In genomic region chr4:117133366-117133796, GRCm38 (mm10) we compare ENCODE assay signal across 8 mouse cellular contexts. TPM values are rescaled to one million over a fixed set of nuclear protein-coding genes. Genes with fewer than 3 reads are reported as not detected.
DNase-seq lines count a peak whose midpoint lies in the region; ATAC-seq and TF ChIP-seq lines count a peak whose summit lies in the region.

No protein-coding gene starts in this region.

- H3K9me3 ChIP-seq in embryonic facial prominence, embryonic 15.5 days (replicated peaks) = no peaks in the 10 kb centered on the region
- no peaks in the 10 kb centered on the region for H3K9me3 ChIP-seq in limb, embryonic 13.5 days

- H3K9ac ChIP-seq in embryonic facial prominence, embryonic 15.5 days = peak overlapping the region; percentile 70
- H3K9ac ChIP-seq in limb, embryonic 13.5 days = peak overlapping the region; percentile 81

- TF ChIP-seq CTCF in small intestine, adult 2 months (IDR thresholded peaks at IDR 0.05; ENCODE audit: extremely low read depth, insufficient read length, insufficient replicate concordance, low read depth, low read length) = no peak

- peak; percentile 34 for DNase-seq in gastrocnemius, postnatal 14 days
- no peak for DNase-seq in gastrocnemius, postnatal 25 days
- DNase-seq in 3134 (ENCODE audit: extremely low read depth, insufficient read length, low spot score) = peak; percentile 59
- DNase-seq in cerebellum, adult 11 months = no peak
- DNase-seq in spleen, postnatal 4 days (ENCODE audit: low spot score in 2 of 2) = no peak

- ATAC-seq in embryonic facial prominence, embryonic 15.5 days (ENCODE audit: insufficient number of reproducible peaks, low FRiP score, low TSS enrichment, low read depth) = no peak
- no peak for ATAC-seq in limb, embryonic 13.5 days (ENCODE audit: low FRiP score, low read depth)

- intact Hi-C loops in gastrocnemius, postnatal 14 days (cut with DNase I; ENCODE audit: low total_unique reads) = no loop called here

- H3K4me3 ChIP-seq in embryonic facial prominence, embryonic 15.5 days (replicated peaks) = peak overlapping the region; percentile 79
- H3K4me3 ChIP-seq in limb, embryonic 13.5 days = peak overlapping the region; percentile 82
- H3K4me3 ChIP-seq in small intestine, adult 2 months (ENCODE audit: low read depth, low read length) = peak overlapping the region; percentile 85

- H3K36me3 ChIP-seq in embryonic facial prominence, embryonic 15.5 days = peaks cover 15% of the 10 kb centered on the region; the same call in 1 of the 2 replicates
- H3K36me3 ChIP-seq in limb, embryonic 13.5 days = peaks cover 12% of the 10 kb centered on the region
- H3K36me3 ChIP-seq in small intestine, adult 2 months (ENCODE audit: control insufficient read depth, insufficient read depth, low read length) = peaks cover 15% of the 10 kb centered on the region

- TF ChIP-seq POLR2A in small intestine, adult 2 months (IDR thresholded peaks at IDR 0.05; ENCODE audit: low read depth, low read length) = no peak; the same call in 1 of the 2 replicates

- H3K4me1 ChIP-seq in embryonic facial prominence, embryonic 15.5 days = peaks cover 23% of the 10 kb centered on the region
- H3K4me1 ChIP-seq in limb, embryonic 13.5 days = peaks cover 21% of the 10 kb centered on the region
- peaks cover 18% of the 10 kb centered on the region for H3K4me1 ChIP-seq in small intestine, adult 2 months (ENCODE audit: control insufficient read depth, insufficient read depth, insufficient read length, low read length)

- H3K27me3 ChIP-seq in embryonic facial prominence, embryonic 15.5 days = peaks cover 15% of the 10 kb centered on the region
- peaks cover 22% of the 10 kb centered on the region for H3K27me3 ChIP-seq in limb, embryonic 13.5 days
- H3K27me3 ChIP-seq in small intestine, adult 2 months (ENCODE audit: control insufficient read depth, insufficient read depth, low read length) = no peaks in the 10 kb centered on the region

- 0 out of 2 replicates have a peak overlapping the region, but pooled peaks have one; percentile 53 for H3K27ac ChIP-seq in embryonic facial prominence, embryonic 15.5 days (replicated peaks)
- no peak overlapping the region for H3K27ac ChIP-seq in limb, embryonic 13.5 days
- H3K27ac ChIP-seq in small intestine, adult 2 months (ENCODE audit: insufficient read depth, low read depth, low read length) = 0 out of 2 replicates have a peak overlapping the region, but pooled peaks have one; percentile 4

- peak overlapping the region; percentile 96 for H3K4me2 ChIP-seq in embryonic facial prominence, embryonic 15.5 days (replicated peaks)
- peak overlapping the region; percentile 95 for H3K4me2 ChIP-seq in limb, embryonic 13.5 days (replicated peaks)

- under 1% methylated on average over 42 of the region's 42 CpGs for WGBS in embryonic facial prominence, embryonic 15.5 days
- WGBS in limb, embryonic 13.5 days = under 1% methylated on average over 37 of the region's 42 CpGs
- 1% methylated on average over 42 of the region's 42 CpGs for WGBS in small intestine, adult 2 months

RNA-seq across cellular contexts. Expression of gene Plk3, which starts 0.4 kb away (rescaled TPM):
- total RNA-seq in gastrocnemius, postnatal 14 days (2021) = under 1 TPM; 0.91 to 0.96 TPM
- under 1 TPM; 0.51 to 0.62 TPM for total RNA-seq in gastrocnemius, postnatal 25 days (2021)
- polyA plus RNA-seq in embryonic facial prominence, embryonic 15.5 days (2015; fragmentation: Nextera tagmentation; extraction: Ambion mirVana) = 7.7 and 8.1 TPM in 2 replicates
- 3.1 and 3.5 TPM in 2 replicates for polyA plus RNA-seq in limb, embryonic 13.5 days (2015; fragmentation: Nextera tagmentation; extraction: Ambion mirVana)
- 23.5 and 23.9 TPM in 2 replicates for polyA plus RNA-seq in small intestine, adult 2 months (2012; rRNA removed)

RNA-seq across cellular contexts. Expression of gene Tctex1d4, which starts 6.8 kb away (rescaled TPM):
- not detected for total RNA-seq in gastrocnemius, postnatal 14 days (2021)
- total RNA-seq in gastrocnemius, postnatal 25 days (2021) = not detected
- 3.0 and 6.1 TPM in 2 replicates for polyA plus RNA-seq in embryonic facial prominence, embryonic 15.5 days (2015; fragmentation: Nextera tagmentation; extraction: Ambion mirVana)
- polyA plus RNA-seq in limb, embryonic 13.5 days (2015; fragmentation: Nextera tagmentation; extraction: Ambion mirVana) = not detected in 2 replicates
- 0.33 and 0.62 TPM in 2 replicates for polyA plus RNA-seq in small intestine, adult 2 months (2012; rRNA removed)

RNA-seq across cellular contexts. Expression of gene Btbd19, which starts 7.9 kb away (rescaled TPM):
- total RNA-seq in gastrocnemius, postnatal 14 days (2021) = 1 to 10 TPM; 3.3 to 3.6 TPM
- total RNA-seq in gastrocnemius, postnatal 25 days (2021) = 1 to 10 TPM; 2.0 to 3.0 TPM
- 13.2 and 13.5 TPM in 2 replicates for polyA plus RNA-seq in embryonic facial prominence, embryonic 15.5 days (2015; fragmentation: Nextera tagmentation; extraction: Ambion mirVana)
- polyA plus RNA-seq in limb, embryonic 13.5 days (2015; fragmentation: Nextera tagmentation; extraction: Ambion mirVana) = 5.1 and 5.2 TPM in 2 replicates
- polyA plus RNA-seq in small intestine, adult 2 months (2012; rRNA removed) = 3.8 and 4.5 TPM in 2 replicates

RNA-seq across cellular contexts. Expression of gene Rps8, which starts 22.7 kb away (rescaled TPM):
- 100 to 1,000 TPM; 786 to 929 TPM for total RNA-seq in gastrocnemius, postnatal 14 days (2021)
- total RNA-seq in gastrocnemius, postnatal 25 days (2021) = 100 to 1,000 TPM; 527 to 576 TPM
- 934 and 968 TPM in 2 replicates for polyA plus RNA-seq in embryonic facial prominence, embryonic 15.5 days (2015; fragmentation: Nextera tagmentation; extraction: Ambion mirVana)
- 885 and 930 TPM in 2 replicates for polyA plus RNA-seq in limb, embryonic 13.5 days (2015; fragmentation: Nextera tagmentation; extraction: Ambion mirVana)
- polyA plus RNA-seq in small intestine, adult 2 months (2012; rRNA removed) = 205 and 258 TPM in 2 replicates

RNA-seq across cellular contexts. Expression of gene Ptch2, which starts 37.5 kb away (rescaled TPM):
- total RNA-seq in gastrocnemius, postnatal 14 days (2021) = 1 to 10 TPM; 3.8 to 5.9 TPM
- 1 to 10 TPM; 1.5 to 1.8 TPM for total RNA-seq in gastrocnemius, postnatal 25 days (2021)
- polyA plus RNA-seq in embryonic facial prominence, embryonic 15.5 days (2015; fragmentation: Nextera tagmentation; extraction: Ambion mirVana) = 20.8 and 22.5 TPM in 2 replicates
- polyA plus RNA-seq in limb, embryonic 13.5 days (2015; fragmentation: Nextera tagmentation; extraction: Ambion mirVana) = 7.9 and 9.4 TPM in 2 replicates
- 2.4 and 3.7 TPM in 2 replicates for polyA plus RNA-seq in small intestine, adult 2 months (2012; rRNA removed)

Comparison
In these comparisons a context has a peak if more than half of its experiments do, and no peak if none do; other contexts are left out.
1. DNase-seq: peak in gastrocnemius, postnatal 14 days (single experiment) and 3134 (single experiment); none in gastrocnemius, postnatal 25 days (single experiment), cerebellum, adult 11 months (single experiment) and spleen, postnatal 4 days (0 of 2).
2. Peak in every context shown above with its lines, with median percentiles within 50 percentile points of each other: H3K4me3 ChIP-seq.